Mouse (Mus musculus) G1E-ER4 (cell line): ENCODE results near the gene Pcdh15. TPM values are rescaled to one million over a fixed set of nuclear protein-coding genes. Genes with fewer than 3 reads are reported as not detected.

Source experiments
- GATA1 ChIP-seq: IDR thresholded peaks from one replicate; pipeline ENCODE4 v1.8.0; 2012; ENCODE audit warnings: low read length, inconsistent platforms
- polyA plus RNA-seq: library from polyadenylated mRNA; stranded (reverse); fragments of >175 nt; gene quantifications from 2 replicates; pipeline ENCODE4 v1.2.3, GENCODE M21; 2012

Pcdh15 gene
- polyA plus RNA-seq, result not detected in 2 replicates

- TF ChIP-seq GATA1, result no peak
Measured at GRCm38 (mm10) chr10:73098966-73099845, at the start of gene Pcdh15. Gene Pcdh15 (plus strand): TSS chr10:73099342.

- TF ChIP-seq GATA1, result no peak
Measured at GRCm38 (mm10) chr10:73052074-73052473, 47.1 kb upstream of the Pcdh15 start.

DNA sequence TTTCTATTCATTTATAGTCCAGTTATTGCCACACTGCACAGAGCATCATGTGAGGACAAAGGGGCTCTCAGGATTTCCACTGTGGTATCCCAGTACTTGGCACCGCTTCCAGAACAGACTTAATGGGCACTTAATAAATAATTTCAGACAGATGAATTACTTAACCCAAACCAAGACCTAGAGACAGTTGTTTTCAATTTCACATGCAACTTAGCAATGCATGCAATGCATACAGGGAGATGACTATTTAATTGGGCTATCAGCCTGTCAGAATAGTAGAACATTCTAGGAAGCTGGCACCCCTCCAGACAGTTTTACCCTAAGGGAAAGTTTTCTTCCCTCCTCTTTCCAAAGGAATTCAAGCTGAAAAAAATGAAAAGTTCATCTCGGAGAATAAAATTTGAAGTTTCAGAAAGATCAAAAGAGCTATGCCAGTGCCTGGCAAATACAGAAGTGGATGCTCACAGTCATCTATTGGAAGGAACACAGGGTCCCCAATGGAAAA, 39.4 kb upstream of the Pcdh15 start:
- TF ChIP-seq GATA1, result no peak

DNA sequence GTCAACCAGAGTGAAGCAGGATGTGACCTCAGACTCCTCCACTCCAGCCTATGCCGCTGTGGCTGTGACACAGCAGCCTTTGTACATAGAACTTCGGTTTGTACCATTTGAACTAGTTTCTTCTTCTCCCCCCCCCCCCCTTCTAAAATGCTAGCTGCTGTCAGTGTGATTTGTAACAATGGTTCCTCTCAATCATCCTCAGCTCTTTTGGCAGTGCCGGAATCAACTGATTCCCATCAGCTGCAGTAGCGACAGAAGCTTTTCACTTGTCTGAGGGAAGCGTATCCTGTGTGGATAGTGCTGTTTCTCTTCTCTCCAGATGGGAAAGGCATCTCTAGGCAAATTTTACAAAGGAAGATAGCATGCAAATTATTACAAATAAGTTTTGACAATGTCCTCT, 12.4 kb upstream of the Pcdh15 start:
- TF ChIP-seq GATA1, result no peak

GRCm38 (mm10) chr10:73096531-73097135, 2.5 kb upstream of the Pcdh15 start:
- no peak for TF ChIP-seq GATA1

GRCm38 (mm10) chr10:73097176-73097575, 2.0 kb upstream of the Pcdh15 start:
- TF ChIP-seq GATA1, result no peak

DNA sequence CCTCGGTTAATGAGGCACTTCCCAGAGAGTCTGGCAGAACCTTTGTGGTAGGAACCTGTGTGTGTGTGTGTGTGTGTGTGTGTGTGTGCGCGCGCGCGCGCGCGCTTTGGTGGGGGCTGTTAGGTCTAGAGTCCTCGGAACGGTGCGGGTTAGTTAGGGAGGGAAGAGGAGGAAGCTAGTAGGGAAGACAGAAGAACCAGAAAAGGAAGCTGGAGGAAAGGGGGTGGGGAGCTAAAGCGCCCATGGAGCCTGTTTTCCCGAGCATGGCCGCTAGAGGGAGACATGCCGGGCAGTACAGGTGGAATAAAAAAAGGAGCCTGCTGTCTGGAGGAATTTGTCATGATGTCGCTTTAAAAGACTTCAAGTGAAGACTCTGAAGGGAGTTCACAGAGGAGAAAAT, 1.2 kb upstream of the Pcdh15 start:
- no peak for TF ChIP-seq GATA1

DNA sequence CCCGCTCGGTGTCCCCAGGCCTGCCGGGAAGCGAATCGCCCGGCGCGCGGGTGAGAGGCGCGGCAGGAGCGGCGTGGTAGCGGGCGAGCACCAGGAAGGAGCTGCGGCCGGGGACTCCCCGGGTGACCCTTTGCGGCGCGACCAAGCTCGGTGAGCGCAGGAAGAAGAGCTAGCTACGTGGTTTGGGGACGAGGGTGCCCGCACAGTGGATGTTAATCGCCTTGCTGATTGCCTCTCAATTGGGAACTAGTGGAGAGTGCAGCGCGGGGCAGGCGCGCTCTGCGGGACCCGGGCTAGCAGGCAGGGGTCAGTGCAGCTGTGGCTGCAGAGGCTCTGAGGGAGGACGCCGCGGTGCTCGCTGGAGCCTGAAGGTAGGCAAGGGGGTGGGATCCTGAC, 702 bp downstream of the Pcdh15 start:
- no peak for TF ChIP-seq GATA1

DNA sequence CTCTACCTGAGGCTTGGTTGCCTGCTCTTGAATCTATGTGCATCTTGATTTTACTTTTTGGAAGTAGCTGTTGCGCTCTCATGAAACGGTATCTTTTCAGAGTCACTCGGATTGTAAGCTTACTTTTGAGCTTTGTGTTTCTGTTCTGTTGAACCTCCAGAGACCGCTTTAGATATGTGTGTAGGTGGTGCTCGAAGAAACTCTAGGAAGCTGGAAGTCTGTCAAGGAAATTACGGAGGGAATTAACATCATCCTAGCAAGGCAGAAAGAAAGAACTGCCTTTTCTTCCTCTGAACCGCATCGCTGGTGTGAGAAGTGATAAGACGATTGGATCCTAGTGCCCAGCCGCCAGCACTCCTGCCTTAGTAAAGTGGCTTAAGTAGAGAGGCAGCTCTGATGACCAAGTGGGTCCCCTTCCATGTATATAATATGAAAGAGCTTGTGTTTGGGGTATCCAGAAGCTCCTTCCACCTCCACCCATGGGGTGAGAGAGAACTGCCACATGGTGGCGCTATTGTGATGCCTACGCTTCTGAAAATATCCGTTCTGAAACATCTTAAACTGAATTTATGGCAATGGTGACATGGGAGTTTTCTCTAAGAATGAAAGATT, 4.3 kb downstream of the Pcdh15 start:
- TF ChIP-seq GATA1, result no peak

DNA sequence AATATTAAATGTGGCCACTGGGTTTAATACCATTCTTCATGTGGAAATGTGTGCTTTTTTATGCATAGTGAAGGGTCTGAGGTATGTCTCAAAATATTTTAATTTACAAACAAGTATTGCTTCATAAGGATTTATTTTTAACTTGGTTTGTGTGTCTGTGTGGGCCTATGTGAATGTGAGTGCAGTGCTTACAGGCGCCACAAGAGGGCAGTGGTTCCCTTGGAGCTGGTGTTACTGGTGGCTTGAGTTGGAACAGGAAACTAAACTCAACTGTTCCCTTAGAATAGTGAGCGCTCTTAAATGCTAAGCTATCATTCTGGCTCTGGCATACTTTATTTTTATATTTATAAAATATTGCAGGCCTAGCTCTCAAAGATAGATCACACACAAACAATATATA, 6.8 kb downstream of the Pcdh15 start:
- TF ChIP-seq GATA1, result no peak

DNA sequence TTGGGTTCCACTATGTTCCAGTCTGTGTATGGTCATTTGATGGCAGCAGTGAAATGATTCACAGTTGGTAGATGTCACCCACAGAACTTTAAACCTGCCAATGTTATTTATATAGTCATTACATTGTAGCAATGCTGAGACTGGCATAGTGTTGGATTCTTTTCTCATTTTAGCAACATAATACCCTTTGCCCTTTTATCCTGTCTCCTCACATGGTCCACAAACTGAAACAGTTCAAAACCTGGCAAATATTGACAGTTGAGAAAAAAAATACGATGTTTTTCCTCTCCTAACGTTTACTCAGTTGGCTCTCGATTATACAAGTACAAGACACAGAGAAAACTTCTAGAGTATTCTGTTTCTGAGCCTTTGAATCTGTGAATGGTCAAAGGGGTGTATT, 38.8 kb downstream of the Pcdh15 start:
- TF ChIP-seq GATA1, result no peak

DNA sequence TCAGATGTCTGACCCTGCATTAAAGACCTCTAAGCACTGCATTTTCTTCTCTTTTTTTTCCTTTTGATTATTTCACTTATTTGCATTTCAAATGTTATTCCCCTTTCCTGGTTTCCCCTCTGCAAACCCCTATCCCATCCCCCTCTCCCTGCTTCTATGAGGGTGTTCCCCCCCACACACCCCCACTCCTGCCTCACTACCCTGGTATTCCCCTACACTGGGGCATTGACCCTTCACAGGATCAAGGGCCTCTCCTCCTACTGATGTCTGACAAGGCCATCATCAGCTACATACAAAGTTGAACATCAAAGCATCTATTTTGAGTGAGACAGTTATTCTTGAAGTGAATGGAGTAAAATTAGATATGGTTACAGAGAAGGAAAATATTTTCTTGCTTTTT, 48.4 kb downstream of the Pcdh15 start:
- TF ChIP-seq GATA1, result no peak

GRCm38 (mm10) chr10:73147978-73148377, 48.8 kb downstream of the Pcdh15 start:
- TF ChIP-seq GATA1, result no peak

- TF ChIP-seq GATA1, result no peak
Measured at GRCm38 (mm10) chr10:73154544-73154943, 55.4 kb downstream of the Pcdh15 start.

- no peak for TF ChIP-seq GATA1
Measured at GRCm38 (mm10) chr10:73161757-73162156, 62.6 kb downstream of the Pcdh15 start.

GRCm38 (mm10) chr10:73216001-73216400, 116.9 kb downstream of the Pcdh15 start:
- TF ChIP-seq GATA1, result no peak
